Mouse (Mus musculus): ENCODE data around the gene Prkci. TPM values are rescaled to one million over a fixed set of nuclear protein-coding genes. Genes with fewer than 3 reads are reported as not detected.

Gene Prkci
- total RNA-seq, 1 experiment: 95.2 TPM

DNA sequence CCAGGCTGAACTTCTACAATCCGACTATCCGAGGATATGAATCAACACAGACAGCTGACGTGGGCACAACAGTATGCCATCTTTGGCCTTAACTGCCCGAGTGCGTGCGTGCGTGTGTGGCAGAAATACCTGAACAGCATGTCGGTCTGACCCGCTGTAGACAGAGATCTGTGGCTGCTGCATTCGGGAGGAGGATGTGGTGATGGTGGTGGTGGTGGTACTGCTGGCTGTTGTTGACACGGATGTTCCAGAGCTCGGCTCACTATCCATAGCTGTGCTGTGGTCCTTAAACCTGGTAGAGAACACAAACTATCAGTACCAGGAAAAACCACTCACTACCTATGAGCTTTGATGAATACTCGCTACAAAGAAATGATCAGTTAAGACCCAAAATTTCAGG, 29.9 kb upstream of the Prkci start:
- Histone ChIP-seq H3K4me1 (ENCODE audit: control insufficient read depth in 2 of 2, insufficient read depth in 2 of 2, low read length in 2 of 2, poor library complexity in 1 of 2) (peaks cover 0 to 2% of the 10 kb centered on the region in 2 experiments; a peak in 1 of 4 replicates), H3K9me3 (ENCODE audit: control insufficient read depth, insufficient read depth, low read depth, low read length) (no peaks in the 10 kb centered on the region), H3K9ac (ENCODE audit: insufficient read depth, low read depth, low read length, poor library complexity, severe bottlenecking) (no peak overlapping the region), H3K27ac (ENCODE audit: insufficient read depth, low read depth, low read length, poor library complexity, severe bottlenecking) (no peak overlapping the region), H3K4me3 (ENCODE audit: insufficient read depth in 1 of 2, low read depth in 1 of 2, low read length in 2 of 2, poor library complexity in 1 of 2, severe bottlenecking in 1 of 2) (no peak overlapping the region), H3K36me3 (ENCODE audit: control insufficient read depth, insufficient read depth, low read length, poor library complexity, severe bottlenecking) (peaks cover 10% of the 10 kb centered on the region)
- TF ChIP-seq HCFC1 (IDR thresholded peaks at IDR 0.05; ENCODE audit: borderline replicate concordance, insufficient read depth, low read length) (no peak), ZC3H11A (IDR thresholded peaks at IDR 0.05; ENCODE audit: borderline replicate concordance, low read depth, low read length) (no peak), MAFK (IDR thresholded peaks at IDR 0.05; ENCODE audit: insufficient read depth, low read depth, low read length) (no peak), ZNF384 (IDR thresholded peaks at IDR 0.05; ENCODE audit: low read depth, low read length) (no peak), CHD2 (IDR thresholded peaks at IDR 0.05; ENCODE audit: low read depth, low read length) (no peak)
- in situ Hi-C loops (cut with MboI; ENCODE audit: low sequenced_read_pairs in 2 of 2, unreplicated experiment in 2 of 2): loop anchor here in 1 of 2 experiments (25.0 kb wide), 1 partner anchor 378 kb away; the partner anchor contains the start of gene Actrt3
- no peak for DNase-seq (ENCODE audit: low read depth, low spot score)

DNA sequence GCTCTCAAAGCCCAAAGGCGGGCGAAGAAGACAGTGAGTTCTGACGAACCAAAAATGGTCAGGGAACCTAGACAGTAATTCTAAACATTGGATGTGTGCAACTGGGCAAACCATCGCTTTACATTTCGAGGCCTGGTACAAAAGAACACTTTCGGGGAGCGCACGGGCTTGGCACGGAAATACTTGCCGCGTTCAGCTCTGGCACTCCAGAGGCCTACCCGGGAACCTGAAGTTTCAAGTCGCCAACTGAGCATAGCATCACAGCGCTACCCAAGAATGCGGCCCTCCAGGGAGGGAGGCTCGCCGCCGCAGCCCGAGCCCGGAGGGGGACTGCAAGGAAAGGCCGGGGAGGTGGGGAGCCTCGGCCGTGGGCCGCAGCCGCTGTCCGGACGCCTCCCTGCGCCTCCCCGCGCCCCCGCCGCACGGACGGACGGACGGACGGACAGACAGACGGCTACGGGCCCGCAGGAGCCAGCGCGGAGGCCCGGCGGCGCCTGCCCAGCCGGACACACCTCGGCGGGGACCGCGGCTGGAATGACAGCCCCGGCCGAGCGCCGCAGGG, 26.9 kb upstream of the Prkci start:
- H3K4me1 ChIP-seq (ENCODE audit: control insufficient read depth in 2 of 2, insufficient read depth in 2 of 2, low read length in 2 of 2, poor library complexity in 1 of 2): peaks cover 0 to 2% of the 10 kb centered on the region in 2 experiments; a peak in 2 of 4 replicates
- H3K9ac ChIP-seq (ENCODE audit: insufficient read depth, low read depth, low read length, poor library complexity, severe bottlenecking): peak overlapping the region; percentile 96
- DNase-seq (ENCODE audit: low read depth, low spot score): peak; percentile 38
- peaks cover 1% of the 10 kb centered on the region; the same call in 1 of the 2 replicates for H3K36me3 ChIP-seq (ENCODE audit: control insufficient read depth, insufficient read depth, low read length, poor library complexity, severe bottlenecking)
- in situ Hi-C loops (cut with MboI; ENCODE audit: low sequenced_read_pairs in 2 of 2, unreplicated experiment in 2 of 2): loop anchor here in 1 of 2 experiments (25.0 kb wide), 1 partner anchor 381 kb away; the partner anchor contains the start of gene Actrt3
- peak overlapping the region; percentile 96 to 100 for H3K4me3 ChIP-seq (ENCODE audit: insufficient read depth in 1 of 2, low read depth in 1 of 2, low read length in 2 of 2, poor library complexity in 1 of 2, severe bottlenecking in 1 of 2)
- H3K27ac ChIP-seq (ENCODE audit: insufficient read depth, low read depth, low read length, poor library complexity, severe bottlenecking): no peak overlapping the region
- TF ChIP-seq ZC3H11A (IDR thresholded peaks at IDR 0.05; ENCODE audit: borderline replicate concordance, low read depth, low read length) (no peak), HCFC1 (IDR thresholded peaks at IDR 0.05; ENCODE audit: borderline replicate concordance, insufficient read depth, low read length) (no peak), MAFK (IDR thresholded peaks at IDR 0.05; ENCODE audit: insufficient read depth, low read depth, low read length) (no peak), CHD2 (IDR thresholded peaks at IDR 0.05; ENCODE audit: low read depth, low read length) (no peak), ZNF384 (IDR thresholded peaks at IDR 0.05; ENCODE audit: low read depth, low read length) (no peak)
- no peaks in the 10 kb centered on the region for H3K9me3 ChIP-seq (ENCODE audit: control insufficient read depth, insufficient read depth, low read depth, low read length)

- TF ChIP-seq ZNF384 (IDR thresholded peaks at IDR 0.05; ENCODE audit: low read depth, low read length) (no peak), HCFC1 (IDR thresholded peaks at IDR 0.05; ENCODE audit: borderline replicate concordance, insufficient read depth, low read length) (peak; percentile 72; the same call in 1 of the 2 replicates), MAFK (IDR thresholded peaks at IDR 0.05; ENCODE audit: insufficient read depth, low read depth, low read length) (no peak)
- peak; percentile 98 for DNase-seq (ENCODE audit: low read depth, low spot score)
- Histone ChIP-seq H3K36me3 (ENCODE audit: control insufficient read depth, insufficient read depth, low read length, poor library complexity, severe bottlenecking) (no peaks in the 10 kb centered on the region; the same call in 1 of the 2 replicates), H3K4me3 (ENCODE audit: insufficient read depth in 1 of 2, low read depth in 1 of 2, low read length in 2 of 2, poor library complexity in 1 of 2, severe bottlenecking in 1 of 2) (peak within 1 kb of the TSS; percentile 96 to 100), H3K27ac (ENCODE audit: insufficient read depth, low read depth, low read length, poor library complexity, severe bottlenecking) (no peak within 1 kb of the TSS), H3K4me1 (ENCODE audit: control insufficient read depth in 2 of 2, insufficient read depth in 2 of 2, low read length in 2 of 2, poor library complexity in 1 of 2) (peaks cover 0 to 2% of the 10 kb centered on the region in 2 experiments; a peak in 2 of 4 replicates), H3K9me3 (ENCODE audit: control insufficient read depth, insufficient read depth, low read depth, low read length) (no peaks in the 10 kb centered on the region), H3K9ac (ENCODE audit: insufficient read depth, low read depth, low read length, poor library complexity, severe bottlenecking) (peak within 1 kb of the TSS; percentile 96)
- in situ Hi-C loops (cut with MboI; ENCODE audit: low sequenced_read_pairs in 2 of 2, unreplicated experiment in 2 of 2): loop anchor here in 1 of 2 experiments (25.0 kb wide), 1 partner anchor 382 kb away; the partner anchor contains the start of gene Actrt3
Measured at GRCm38 (mm10) chr3:30969104-30969581, 26.4 kb upstream of the Prkci start, which contains the start of gene Phc3. Gene Phc3, minus strand, starts transcription at chr3:30969415.

DNA sequence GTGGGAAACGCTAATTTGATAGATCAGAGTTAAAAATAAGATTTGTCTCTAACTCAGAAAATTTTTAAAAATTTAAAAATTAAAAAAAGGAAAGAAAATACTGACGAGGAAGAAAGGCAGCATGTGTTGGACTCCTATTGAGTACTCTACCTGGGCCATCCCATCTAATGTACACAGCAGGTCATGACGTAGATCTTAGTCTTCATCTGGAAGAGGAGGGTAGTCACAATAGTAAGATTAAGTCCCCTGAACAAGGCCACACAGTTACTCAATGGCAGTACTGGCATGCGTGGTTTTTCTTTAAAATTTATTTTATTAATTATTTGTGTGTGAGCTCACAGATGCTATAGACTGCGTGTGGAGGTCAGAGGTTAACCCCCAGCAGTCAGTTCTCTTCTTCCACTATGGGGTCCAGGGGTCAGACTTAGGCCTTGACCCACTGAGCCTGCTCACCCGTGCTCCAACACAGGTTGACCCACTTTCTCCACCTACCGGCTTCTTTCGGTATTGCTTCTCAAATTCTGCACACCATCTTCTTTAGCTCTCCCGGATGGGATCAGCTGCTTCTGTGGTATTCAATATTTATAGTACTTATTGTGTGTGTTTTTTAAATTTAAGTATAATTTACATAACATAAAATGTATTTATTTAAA, 20.3 kb upstream of the Prkci start:
- H3K36me3 ChIP-seq (ENCODE audit: control insufficient read depth, insufficient read depth, low read length, poor library complexity, severe bottlenecking): no peaks in the 10 kb centered on the region
- H3K27ac ChIP-seq (ENCODE audit: insufficient read depth, low read depth, low read length, poor library complexity, severe bottlenecking): no peak overlapping the region
- H3K9ac ChIP-seq (ENCODE audit: insufficient read depth, low read depth, low read length, poor library complexity, severe bottlenecking): no peak overlapping the region
- H3K9me3 ChIP-seq (ENCODE audit: control insufficient read depth, insufficient read depth, low read depth, low read length): no peaks in the 10 kb centered on the region
- DNase-seq (ENCODE audit: low read depth, low spot score): peak; percentile 74
- no peaks in the 10 kb centered on the region; a peak in 1 of 4 replicates for H3K4me1 ChIP-seq (ENCODE audit: control insufficient read depth in 2 of 2, insufficient read depth in 2 of 2, low read length in 2 of 2, poor library complexity in 1 of 2)
- H3K4me3 ChIP-seq (ENCODE audit: insufficient read depth in 1 of 2, low read depth in 1 of 2, low read length in 2 of 2, poor library complexity in 1 of 2, severe bottlenecking in 1 of 2): no peak overlapping the region
- TF ChIP-seq HCFC1 (IDR thresholded peaks at IDR 0.05; ENCODE audit: borderline replicate concordance, insufficient read depth, low read length): no peak; the same call in 1 of the 2 replicates
- 0 out of 2 replicates have a peak, but pooled peaks have one; percentile 15 for TF ChIP-seq ZC3H11A (IDR thresholded peaks at IDR 0.05; ENCODE audit: borderline replicate concordance, low read depth, low read length)
- TF ChIP-seq CHD2 (IDR thresholded peaks at IDR 0.05; ENCODE audit: low read depth, low read length): no peak
- no peak for TF ChIP-seq ZNF384 (IDR thresholded peaks at IDR 0.05; ENCODE audit: low read depth, low read length)
- TF ChIP-seq MAFK (IDR thresholded peaks at IDR 0.05; ENCODE audit: insufficient read depth, low read depth, low read length): no peak
- in situ Hi-C loops (cut with MboI; ENCODE audit: low sequenced_read_pairs in 2 of 2, unreplicated experiment in 2 of 2): no loop called here

Data from ES-E14 (cell line).